Mouse (Mus musculus): ENCODE results near the gene Slc16a2. TPM values are rescaled to one million over a fixed set of nuclear protein-coding genes. Genes with fewer than 3 reads are reported as not detected.
A peak's percentile ranks its signal among the peaks of the same experiment; 100 is the strongest.

Slc16a2 gene
- total and polyA plus RNA-seq, 3 experiments, result not detected

GRCm38 (mm10) chrX:103704611-103705010, 117.2 kb downstream of the Slc16a2 start:
- TF ChIP-seq MAZ (IDR thresholded peaks at IDR 0.05; ENCODE audit: low read depth, low read length), result no peak
- TF ChIP-seq MXI1 (IDR thresholded peaks at IDR 0.05; ENCODE audit: low read depth, low read length), result no peak
- TF ChIP-seq BHLHE40 (IDR thresholded peaks at IDR 0.05; ENCODE audit: borderline replicate concordance, low read depth, low read length), result no peak
- no peak for TF ChIP-seq ZNF384 (IDR thresholded peaks at IDR 0.05; ENCODE audit: low read depth, low read length)
- TF ChIP-seq POLR2AphosphoS5 (IDR thresholded peaks at IDR 0.05; ENCODE audit: borderline replicate concordance, low read depth, low read length), result no peak
- TF ChIP-seq CHD2 (IDR thresholded peaks at IDR 0.05; ENCODE audit: low read length), result no peak
- TF ChIP-seq GATA1 (IDR thresholded peaks at IDR 0.05; ENCODE audit: low read depth, low read length), result no peak
- Histone ChIP-seq H3K4me1 (ENCODE audit: control insufficient read depth in 1 of 2, insufficient read depth in 2 of 2, low read length in 2 of 2) (no peaks in the 10 kb centered on the region), H3K27me3 (ENCODE audit: control insufficient read depth in 1 of 2, insufficient read depth in 2 of 2, low read length in 2 of 2) (no peaks in the 10 kb centered on the region), H3K4me3 (ENCODE audit: control insufficient read depth in 1 of 2, insufficient read depth in 1 of 2, low read depth in 2 of 2, low read length in 2 of 2) (no peak overlapping the region), H3K79me2 (ENCODE audit: control insufficient read depth, insufficient read depth, low read length, poor library complexity) (no peaks in the 10 kb centered on the region), H3K27ac (ENCODE audit: control insufficient read depth, low read depth, low read length) (no peak overlapping the region), H3K9ac (ENCODE audit: control insufficient read depth, low read depth, low read length, poor library complexity, severe bottlenecking) (no peak overlapping the region), H3K9me3 (replicated peaks; ENCODE audit: insufficient read depth, low read length) (no peaks in the 10 kb centered on the region), H3K36me3 (ENCODE audit: control insufficient read depth in 1 of 2, insufficient read depth in 2 of 2, low read length in 2 of 2) (no peaks in the 10 kb centered on the region)
- no peak for DNase-seq (ENCODE audit: low read depth, low spot score)

DNA sequence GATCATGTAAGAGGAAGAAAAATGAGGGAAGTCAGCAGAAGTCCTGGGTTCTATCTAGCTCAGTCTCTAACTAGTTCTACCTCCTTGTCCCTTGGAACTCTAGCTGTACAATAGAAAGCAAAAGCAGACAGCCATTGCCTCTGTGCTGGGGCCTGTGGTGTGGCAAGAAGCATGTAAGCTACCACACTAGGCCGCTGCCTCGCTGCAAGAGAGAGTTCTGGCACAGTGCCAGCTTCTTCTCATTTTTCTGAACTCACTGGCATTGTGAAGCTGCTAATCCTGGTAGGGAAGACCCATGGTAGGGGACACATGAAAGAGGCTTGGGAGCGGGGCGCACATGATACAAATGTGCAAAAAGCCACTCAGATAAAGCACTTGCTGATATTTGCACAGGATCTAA, 117.8 kb downstream of the Slc16a2 start:
- no peaks in the 10 kb centered on the region for H3K27me3 ChIP-seq (ENCODE audit: control insufficient read depth in 1 of 2, insufficient read depth in 2 of 2, low read length in 2 of 2)
- H3K36me3 ChIP-seq (ENCODE audit: control insufficient read depth in 1 of 2, insufficient read depth in 2 of 2, low read length in 2 of 2), result no peaks in the 10 kb centered on the region
- H3K9me3 ChIP-seq (replicated peaks; ENCODE audit: insufficient read depth, low read length), result no peaks in the 10 kb centered on the region
- TF ChIP-seq POLR2AphosphoS5 (IDR thresholded peaks at IDR 0.05; ENCODE audit: borderline replicate concordance, low read depth, low read length), result no peak
- no peak for TF ChIP-seq EP300 (IDR thresholded peaks at IDR 0.05; ENCODE audit: low read depth in 1 of 2, low read length in 2 of 2)
- TF ChIP-seq MYB (IDR thresholded peaks at IDR 0.05; ENCODE audit: low read depth, low read length), result no peak
- no peak for TF ChIP-seq TCF12 (IDR thresholded peaks at IDR 0.05; ENCODE audit: low read depth, low read length)
- TF ChIP-seq NRF1 (IDR thresholded peaks at IDR 0.05; ENCODE audit: insufficient read depth, low read depth, low read length, poor library complexity, severe bottlenecking), result no peak
- TF ChIP-seq CHD1 (IDR thresholded peaks at IDR 0.05; ENCODE audit: low read depth, low read length), result no peak
- no peak for TF ChIP-seq USF2 (IDR thresholded peaks at IDR 0.05; ENCODE audit: borderline replicate concordance in 1 of 2, insufficient read depth in 1 of 2, low read depth in 1 of 2, low read length in 2 of 2)
- no peak for TF ChIP-seq ETS1 (IDR thresholded peaks at IDR 0.05; ENCODE audit: low read depth, low read length)
- TF ChIP-seq UBTF (IDR thresholded peaks at IDR 0.05; ENCODE audit: borderline replicate concordance, insufficient read depth, low read depth, low read length), result no peak
- TF ChIP-seq TBP (IDR thresholded peaks at IDR 0.05; ENCODE audit: low read depth, low read length), result no peak
- no peak for TF ChIP-seq E2F4 (IDR thresholded peaks at IDR 0.05; ENCODE audit: borderline replicate concordance, low read depth, low read length)
- TF ChIP-seq RAD21 (IDR thresholded peaks at IDR 0.05; ENCODE audit: low read depth, low read length), result no peak
- no peaks in the 10 kb centered on the region for H3K79me2 ChIP-seq (ENCODE audit: control insufficient read depth, insufficient read depth, low read length, poor library complexity)
- no peak overlapping the region for H3K27ac ChIP-seq (ENCODE audit: control insufficient read depth, low read depth, low read length)
- H3K9ac ChIP-seq (ENCODE audit: control insufficient read depth, low read depth, low read length, poor library complexity, severe bottlenecking), result no peak overlapping the region
- no peak overlapping the region for H3K4me3 ChIP-seq (ENCODE audit: control insufficient read depth in 1 of 2, insufficient read depth in 1 of 2, low read depth in 2 of 2, low read length in 2 of 2)
- DNase-seq (ENCODE audit: low read depth, low spot score), result peak; percentile 2
- H3K4me1 ChIP-seq (ENCODE audit: control insufficient read depth in 1 of 2, insufficient read depth in 2 of 2, low read length in 2 of 2), result no peaks in the 10 kb centered on the region

Measured in MEL (cell line).